Mouse (Mus musculus): ENCODE measurements around the gene Plek2. TPM values are rescaled to one million over a fixed set of nuclear protein-coding genes. Genes with fewer than 3 reads are reported as not detected.
A peak's percentile ranks its signal among the peaks of the same experiment; 100 is the strongest.

The Plek2 gene
- polyA plus RNA-seq, 1 experiment from 2014 or later: 3.4 TPM

DNA sequence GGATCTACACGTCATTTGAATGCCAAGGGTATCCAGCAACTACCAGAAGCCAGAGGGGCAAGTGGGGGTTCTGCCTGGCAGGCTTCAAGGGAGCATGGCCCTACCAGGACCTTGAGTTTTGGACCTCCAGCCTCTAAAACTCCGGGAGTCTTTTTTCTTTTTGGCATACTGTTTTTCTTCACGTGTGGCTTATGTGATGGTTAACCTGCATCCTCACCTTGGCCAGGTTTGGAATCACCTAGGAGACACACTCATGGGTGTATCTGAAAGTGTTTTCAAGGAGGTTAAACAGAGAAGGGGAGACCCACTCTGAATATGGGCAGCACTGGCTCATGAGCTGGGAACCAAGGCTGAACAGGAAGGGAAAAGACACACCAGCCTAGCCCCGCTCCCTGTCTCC lies 3.5 kb downstream of the Plek2 start:
- H3K9ac ChIP-seq (ENCODE audit: low read length): no peak overlapping the region
- H3K4me2 ChIP-seq (ENCODE audit: low read depth, severe bottlenecking): no peak overlapping the region
- DNase-seq (ENCODE audit: low spot score) (no peak), ATAC-seq (ENCODE audit: insufficient number of reproducible peaks, low FRiP score, low TSS enrichment, low read depth) (no peak)
- H3K27me3 ChIP-seq (ENCODE audit: control insufficient read depth, insufficient read depth, low read length): peaks cover 6% of the 10 kb centered on the region
- no peaks in the 10 kb centered on the region for H3K9me3 ChIP-seq (ENCODE audit: control insufficient read depth, low read length)
- WGBS: 80% methylated on average over 4 of the region's 4 CpGs
- no peaks in the 10 kb centered on the region for H3K36me3 ChIP-seq (ENCODE audit: control insufficient read depth, insufficient read depth, low read length)
- no peak overlapping the region for H3K27ac ChIP-seq (replicated peaks; ENCODE audit: low read depth, low read length)
- no peaks in the 10 kb centered on the region for H3K4me1 ChIP-seq (ENCODE audit: control insufficient read depth, insufficient read depth, low read length)
- H3K4me3 ChIP-seq (ENCODE audit: low read depth, low read length): no peak overlapping the region

DNA sequence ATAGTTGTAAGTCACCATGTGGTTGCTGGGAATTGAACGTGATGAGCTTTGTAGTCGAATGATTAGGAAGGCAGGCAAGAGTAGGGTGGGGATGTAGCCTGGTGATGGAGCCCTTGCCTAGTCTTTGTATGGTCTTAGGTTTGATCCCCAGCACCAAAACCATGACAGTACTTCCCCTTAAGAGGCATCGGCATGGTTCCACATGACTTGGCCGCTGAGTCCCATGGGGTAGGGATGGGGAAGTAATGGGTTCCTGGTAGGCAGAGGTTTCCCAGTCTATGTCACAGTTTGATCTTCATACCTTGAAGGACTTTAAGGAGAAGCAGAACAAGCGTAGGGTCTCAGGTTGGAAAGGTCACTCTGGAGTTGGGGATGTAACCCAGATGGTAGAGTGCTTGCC lies 5.3 kb downstream of the Plek2 start:
- Histone ChIP-seq H3K27me3 (ENCODE audit: control insufficient read depth, insufficient read depth, low read length) (no peaks in the 10 kb centered on the region), H3K4me2 (ENCODE audit: low read depth, severe bottlenecking) (no peak overlapping the region), H3K9me3 (ENCODE audit: control insufficient read depth, low read length) (no peaks in the 10 kb centered on the region), H3K4me3 (ENCODE audit: low read depth, low read length) (no peak overlapping the region), H3K36me3 (ENCODE audit: control insufficient read depth, insufficient read depth, low read length) (no peaks in the 10 kb centered on the region), H3K4me1 (ENCODE audit: control insufficient read depth, insufficient read depth, low read length) (no peaks in the 10 kb centered on the region), H3K9ac (ENCODE audit: low read length) (no peak overlapping the region), H3K27ac (replicated peaks; ENCODE audit: low read depth, low read length) (no peak overlapping the region)
- ATAC-seq (ENCODE audit: insufficient number of reproducible peaks, low FRiP score, low TSS enrichment, low read depth) (no peak), DNase-seq (ENCODE audit: low spot score) (no peak)
- WGBS: 92% methylated on average over 5 of the region's 5 CpGs

- Histone ChIP-seq H3K27me3 (ENCODE audit: control insufficient read depth, insufficient read depth, low read length) (no peaks in the 10 kb centered on the region), H3K4me1 (ENCODE audit: control insufficient read depth, insufficient read depth, low read length) (no peaks in the 10 kb centered on the region), H3K4me3 (ENCODE audit: low read depth, low read length) (no peak overlapping the region), H3K4me2 (ENCODE audit: low read depth, severe bottlenecking) (no peak overlapping the region), H3K9me3 (ENCODE audit: control insufficient read depth, low read length) (no peaks in the 10 kb centered on the region), H3K36me3 (ENCODE audit: control insufficient read depth, insufficient read depth, low read length) (no peaks in the 10 kb centered on the region), H3K27ac (replicated peaks; ENCODE audit: low read depth, low read length) (no peak overlapping the region), H3K9ac (ENCODE audit: low read length) (no peak overlapping the region)
- ATAC-seq (ENCODE audit: insufficient number of reproducible peaks, low FRiP score, low TSS enrichment, low read depth) (no peak), DNase-seq (ENCODE audit: low spot score) (no peak)
- 92% methylated on average over 1 of the region's 1 CpGs for WGBS
Measured at GRCm38 (mm10) chr12:78897861-78898260, 8.9 kb downstream of the Plek2 start.

DNA sequence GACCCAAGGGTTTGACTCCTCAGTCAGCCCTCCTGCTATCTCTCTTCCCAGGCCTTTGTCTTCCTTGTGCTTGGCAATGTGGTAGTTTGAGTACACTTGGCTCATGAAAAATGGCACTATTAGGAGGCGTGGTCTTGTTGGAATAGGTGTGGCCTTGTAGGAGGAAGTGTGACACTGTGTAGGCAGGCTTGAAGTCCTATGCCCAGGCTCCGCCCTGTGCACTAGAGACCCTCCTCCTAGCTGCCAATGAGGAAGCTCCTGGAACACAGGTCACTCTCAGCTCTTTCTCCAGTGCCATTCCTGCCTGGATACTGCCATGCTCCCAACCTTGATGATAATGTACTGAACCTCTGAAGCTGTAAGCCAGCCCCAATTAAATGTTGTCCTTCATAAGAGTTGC lies 15.6 kb downstream of the Plek2 start:
- 94% methylated on average over 2 of the region's 2 CpGs for WGBS
- Histone ChIP-seq H3K27ac (replicated peaks; ENCODE audit: low read depth, low read length) (no peak overlapping the region), H3K4me2 (ENCODE audit: low read depth, severe bottlenecking) (no peak overlapping the region), H3K36me3 (ENCODE audit: control insufficient read depth, insufficient read depth, low read length) (peaks cover 2% of the 10 kb centered on the region; the same call in 1 of the 2 replicates), H3K9me3 (ENCODE audit: control insufficient read depth, low read length) (no peaks in the 10 kb centered on the region), H3K4me1 (ENCODE audit: control insufficient read depth, insufficient read depth, low read length) (no peaks in the 10 kb centered on the region), H3K27me3 (ENCODE audit: control insufficient read depth, insufficient read depth, low read length) (no peaks in the 10 kb centered on the region), H3K4me3 (ENCODE audit: low read depth, low read length) (no peak overlapping the region), H3K9ac (ENCODE audit: low read length) (no peak overlapping the region)
- ATAC-seq (ENCODE audit: insufficient number of reproducible peaks, low FRiP score, low TSS enrichment, low read depth) (no peak), DNase-seq (ENCODE audit: low spot score) (no peak)

DNA sequence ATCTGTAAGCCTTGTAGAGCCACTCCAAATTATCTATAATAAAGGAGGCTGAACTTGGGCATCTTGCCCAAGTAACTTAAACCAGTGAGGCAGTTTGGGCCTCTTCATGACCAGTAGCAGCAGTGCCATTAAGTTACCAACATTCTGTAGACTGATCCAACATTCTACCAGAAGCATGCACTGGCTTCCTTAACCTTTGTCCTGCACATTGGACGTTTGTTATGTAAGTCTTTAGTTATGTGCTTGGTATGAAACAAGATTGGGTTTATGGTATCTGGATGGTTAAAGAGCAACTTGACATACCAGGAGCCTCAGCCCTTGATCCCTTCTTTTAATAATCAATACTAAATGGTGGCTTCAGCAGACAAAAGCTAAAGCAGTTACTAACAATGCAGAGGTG lies 16.7 kb downstream of the Plek2 start:
- Histone ChIP-seq H3K4me2 (ENCODE audit: low read depth, severe bottlenecking) (no peak overlapping the region), H3K27me3 (ENCODE audit: control insufficient read depth, insufficient read depth, low read length) (no peaks in the 10 kb centered on the region), H3K36me3 (ENCODE audit: control insufficient read depth, insufficient read depth, low read length) (peaks cover 6% of the 10 kb centered on the region; the same call in 1 of the 2 replicates), H3K4me1 (ENCODE audit: control insufficient read depth, insufficient read depth, low read length) (no peaks in the 10 kb centered on the region), H3K27ac (replicated peaks; ENCODE audit: low read depth, low read length) (no peak overlapping the region), H3K4me3 (ENCODE audit: low read depth, low read length) (no peak overlapping the region), H3K9me3 (ENCODE audit: control insufficient read depth, low read length) (no peaks in the 10 kb centered on the region), H3K9ac (ENCODE audit: low read length) (no peak overlapping the region)
- DNase-seq (ENCODE audit: low spot score) (no peak), ATAC-seq (ENCODE audit: insufficient number of reproducible peaks, low FRiP score, low TSS enrichment, low read depth) (no peak)
- 68% methylated on average over 1 of the region's 1 CpGs for WGBS

GRCm38 (mm10) chr12:78874581-78874980 lies 32.2 kb downstream of the Plek2 start:
- no peaks in the 10 kb centered on the region for H3K4me1 ChIP-seq (ENCODE audit: control insufficient read depth, insufficient read depth, low read length)
- H3K36me3 ChIP-seq (ENCODE audit: control insufficient read depth, insufficient read depth, low read length): peaks cover 9% of the 10 kb centered on the region; the same call in 1 of the 2 replicates
- ATAC-seq (ENCODE audit: insufficient number of reproducible peaks, low FRiP score, low TSS enrichment, low read depth) (no peak), DNase-seq (ENCODE audit: low spot score) (no peak)
- no peak overlapping the region for H3K27ac ChIP-seq (replicated peaks; ENCODE audit: low read depth, low read length)
- no peaks in the 10 kb centered on the region for H3K9me3 ChIP-seq (ENCODE audit: control insufficient read depth, low read length)
- WGBS: 96% methylated on average over 3 of the region's 3 CpGs
- H3K27me3 ChIP-seq (ENCODE audit: control insufficient read depth, insufficient read depth, low read length): no peaks in the 10 kb centered on the region
- no peak overlapping the region for H3K9ac ChIP-seq (ENCODE audit: low read length)
- H3K4me2 ChIP-seq (ENCODE audit: low read depth, severe bottlenecking): no peak overlapping the region
- no peak overlapping the region for H3K4me3 ChIP-seq (ENCODE audit: low read depth, low read length)

GRCm38 (mm10) chr12:78868115-78868514 lies 38.6 kb downstream of the Plek2 start:
- H3K9ac ChIP-seq (ENCODE audit: low read length): no peak overlapping the region
- ATAC-seq (ENCODE audit: insufficient number of reproducible peaks, low FRiP score, low TSS enrichment, low read depth) (no peak), DNase-seq (ENCODE audit: low spot score) (no peak)
- no peaks in the 10 kb centered on the region for H3K9me3 ChIP-seq (ENCODE audit: control insufficient read depth, low read length)
- no peak overlapping the region for H3K4me2 ChIP-seq (ENCODE audit: low read depth, severe bottlenecking)
- no peak overlapping the region for H3K4me3 ChIP-seq (ENCODE audit: low read depth, low read length)
- 88% methylated on average over 1 of the region's 1 CpGs for WGBS
- H3K4me1 ChIP-seq (ENCODE audit: control insufficient read depth, insufficient read depth, low read length): 0 out of 2 replicates have a peak, but pooled peaks cover 2% of the 10 kb centered on the region
- no peak overlapping the region for H3K27ac ChIP-seq (replicated peaks; ENCODE audit: low read depth, low read length)
- H3K27me3 ChIP-seq (ENCODE audit: control insufficient read depth, insufficient read depth, low read length): no peaks in the 10 kb centered on the region
- no peaks in the 10 kb centered on the region; the same call in 1 of the 2 replicates for H3K36me3 ChIP-seq (ENCODE audit: control insufficient read depth, insufficient read depth, low read length)

DNA sequence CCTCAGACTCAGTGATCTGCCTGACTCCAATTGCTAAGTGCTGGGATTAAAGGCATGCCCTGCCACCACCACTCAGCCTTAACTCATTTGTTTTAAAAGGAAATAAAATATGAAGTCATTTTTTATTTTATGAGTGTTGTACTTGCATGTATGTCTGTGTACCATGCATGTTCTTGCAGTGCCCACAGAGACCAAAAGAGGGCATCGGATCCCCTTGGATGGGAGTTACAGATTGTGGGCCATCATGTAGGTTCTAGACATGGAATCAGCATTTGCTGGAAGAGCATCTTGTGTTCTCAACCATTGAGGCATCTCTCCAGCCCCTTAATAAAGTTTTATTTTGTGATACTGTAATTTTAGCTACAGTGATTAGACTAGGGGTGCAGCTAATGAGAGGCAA lies 41.3 kb downstream of the Plek2 start:
- DNase-seq (ENCODE audit: low spot score) (no peak), ATAC-seq (ENCODE audit: insufficient number of reproducible peaks, low FRiP score, low TSS enrichment, low read depth) (no peak)
- Histone ChIP-seq H3K4me1 (ENCODE audit: control insufficient read depth, insufficient read depth, low read length) (0 out of 2 replicates have a peak, but pooled peaks cover 6% of the 10 kb centered on the region), H3K27me3 (ENCODE audit: control insufficient read depth, insufficient read depth, low read length) (no peaks in the 10 kb centered on the region), H3K4me2 (ENCODE audit: low read depth, severe bottlenecking) (no peak overlapping the region), H3K27ac (replicated peaks; ENCODE audit: low read depth, low read length) (no peak overlapping the region), H3K9ac (ENCODE audit: low read length) (no peak overlapping the region), H3K36me3 (ENCODE audit: control insufficient read depth, insufficient read depth, low read length) (no peaks in the 10 kb centered on the region; the same call in 1 of the 2 replicates), H3K9me3 (ENCODE audit: control insufficient read depth, low read length) (no peaks in the 10 kb centered on the region), H3K4me3 (ENCODE audit: low read depth, low read length) (no peak overlapping the region)
- 88% methylated on average over 1 of the region's 1 CpGs for WGBS

- ATAC-seq (ENCODE audit: insufficient number of reproducible peaks, low FRiP score, low TSS enrichment, low read depth): peak; percentile 42; the same call in 1 of the 2 replicates
- DNase-seq (ENCODE audit: low spot score): no peak
- peak overlapping the region; percentile 44 for H3K4me2 ChIP-seq (ENCODE audit: low read depth, severe bottlenecking)
- no peaks in the 10 kb centered on the region for H3K9me3 ChIP-seq (ENCODE audit: control insufficient read depth, low read length)
- H3K36me3 ChIP-seq (ENCODE audit: control insufficient read depth, insufficient read depth, low read length): no peaks in the 10 kb centered on the region
- H3K27ac ChIP-seq (replicated peaks; ENCODE audit: low read depth, low read length): peak overlapping the region; percentile 73
- H3K9ac ChIP-seq (ENCODE audit: low read length): peak overlapping the region; percentile 85
- peak overlapping the region; percentile 72 for H3K4me3 ChIP-seq (ENCODE audit: low read depth, low read length)
- 0 out of 2 replicates have a peak, but pooled peaks cover 6% of the 10 kb centered on the region for H3K4me1 ChIP-seq (ENCODE audit: control insufficient read depth, insufficient read depth, low read length)
- WGBS: under 1% methylated on average over 22 of the region's 22 CpGs
- no peaks in the 10 kb centered on the region for H3K27me3 ChIP-seq (ENCODE audit: control insufficient read depth, insufficient read depth, low read length)
Measured at GRCm38 (mm10) chr12:78862254-78862730, 44.5 kb downstream of the Plek2 start.

All from limb, embryonic 11.5 days (tissue).